Mouse (Mus musculus) gonadal fat pad, adult 2 months (tissue): ENCODE measurements around the gene Rad51b. TPM values are rescaled to one million over a fixed set of nuclear protein-coding genes. Genes with fewer than 3 reads are reported as not detected.

Experiments used
- DNase-seq: peaks from one replicate; pipeline ENCODE4 v3.0.0-alpha.2; 2012; ENCODE audit warnings: low read depth
- polyA plus RNA-seq: library from polyadenylated mRNA; depleted of rRNA; stranded (reverse); fragments of >200 nt; gene quantifications from 2 replicates; pipeline ENCODE4 v1.2.3, GENCODE M21; 2012

The Rad51b gene
- polyA plus RNA-seq, 1 experiment, result 0.90 TPM

- no peak for DNase-seq
Observed at GRCm38 (mm10) chr12:79648812-79649700, 352.0 kb downstream of the Rad51b start.

GRCm38 (mm10) chr12:79649796-79650195 is 352.7 kb downstream of the Rad51b start:
- no peak for DNase-seq

- DNase-seq, result no peak
Observed at GRCm38 (mm10) chr12:79655138-79655537, 358.1 kb downstream of the Rad51b start.

- DNase-seq, result no peak
Observed at GRCm38 (mm10) chr12:79658861-79659260, 361.8 kb downstream of the Rad51b start.

GRCm38 (mm10) chr12:79661270-79661669 is 364.2 kb downstream of the Rad51b start:
- no peak for DNase-seq

- DNase-seq, result no peak
Observed at GRCm38 (mm10) chr12:79663131-79663892, 366.2 kb downstream of the Rad51b start.

- no peak for DNase-seq
Observed at GRCm38 (mm10) chr12:79663893-79664574, 367.0 kb downstream of the Rad51b start.

- peak; percentile 33 for DNase-seq
Observed at GRCm38 (mm10) chr12:79674846-79675439, 377.9 kb downstream of the Rad51b start.

GRCm38 (mm10) chr12:79675440-79676176 is 378.5 kb downstream of the Rad51b start:
- peak; percentile 47 for DNase-seq

GRCm38 (mm10) chr12:79676251-79676650 is 379.2 kb downstream of the Rad51b start:
- DNase-seq, result peak; percentile 59

- DNase-seq, result no peak
Observed at GRCm38 (mm10) chr12:79676896-79677295, 379.8 kb downstream of the Rad51b start.

GRCm38 (mm10) chr12:79679251-79679901 is 382.3 kb downstream of the Rad51b start:
- no peak for DNase-seq

- DNase-seq, result no peak
Observed at GRCm38 (mm10) chr12:79679941-79680697, 383.0 kb downstream of the Rad51b start.

- DNase-seq, result no peak
Observed at GRCm38 (mm10) chr12:79680698-79681072, 383.6 kb downstream of the Rad51b start.

GRCm38 (mm10) chr12:79681571-79681970 is 384.5 kb downstream of the Rad51b start:
- DNase-seq, result no peak

- DNase-seq, result no peak
Observed at GRCm38 (mm10) chr12:79683350-79683749, 386.3 kb downstream of the Rad51b start.

GRCm38 (mm10) chr12:79683759-79684158 is 386.7 kb downstream of the Rad51b start:
- no peak for DNase-seq

- no peak for DNase-seq
Observed at GRCm38 (mm10) chr12:79684338-79684737, 387.3 kb downstream of the Rad51b start.

GRCm38 (mm10) chr12:79686594-79687325 is 389.7 kb downstream of the Rad51b start:
- DNase-seq, result no peak
